27 mouse cellular contexts compared by ENCODE assay signal in genomic region chr6:12352165-12352719, GRCm38 (mm10).
A peak's percentile ranks its signal among the peaks of the same experiment; 100 is the strongest.
DNase-seq lines count a peak whose midpoint lies in the region; ATAC-seq and TF ChIP-seq lines count a peak whose summit lies in the region.
"Had no signal": no experiment of that assay in that cellular context is flagged by ENCODE, and none has a peak within 500 bp of the region (broad histone marks: within the 10 kb centered on the region; RNA-seq: fewer than 3 reads in every experiment).

No protein-coding gene starts in this region.

- H3K9ac ChIP-seq in forebrain, embryonic 13.5 days = no peak overlapping the region
- no peak overlapping the region for H3K9ac ChIP-seq in forebrain, embryonic 11.5 days (ENCODE audit: low read length)
- H3K9ac ChIP-seq in midbrain, postnatal 0 days (replicated peaks; ENCODE audit: low read length, poor library complexity, severe bottlenecking) = no peak overlapping the region
- no peak overlapping the region for H3K9ac ChIP-seq in midbrain, embryonic 11.5 days (ENCODE audit: low read length)
- no peak overlapping the region for H3K9ac ChIP-seq in forebrain, postnatal 0 days
- H3K9ac ChIP-seq: embryonic facial prominence, embryonic 13.5 days; heart, embryonic 13.5 days; hindbrain, embryonic 12.5 days; hindbrain, embryonic 15.5 days had no signal

- H3K36me3 ChIP-seq in forebrain, embryonic 13.5 days (ENCODE audit: poor library complexity, severe bottlenecking) = no peaks in the 10 kb centered on the region
- no peaks in the 10 kb centered on the region for H3K36me3 ChIP-seq in forebrain, embryonic 11.5 days (ENCODE audit: control insufficient read depth, insufficient read depth, low read length)
- no peaks in the 10 kb centered on the region for H3K36me3 ChIP-seq in midbrain, postnatal 0 days (ENCODE audit: insufficient read depth, low read length)
- H3K36me3 ChIP-seq in midbrain, embryonic 11.5 days (ENCODE audit: control insufficient read depth, insufficient read depth, low read length) = no peaks in the 10 kb centered on the region
- no peaks in the 10 kb centered on the region for H3K36me3 ChIP-seq in forebrain, postnatal 0 days (ENCODE audit: insufficient read depth)
- H3K36me3 ChIP-seq: embryonic facial prominence, embryonic 10.5 days; embryonic facial prominence, embryonic 13.5 days; heart, embryonic 10.5 days; heart, embryonic 13.5 days; hindbrain, embryonic 12.5 days; hindbrain, embryonic 15.5 days had no signal

- 54% methylated on average over 9 of the region's 9 CpGs for WGBS in forebrain, embryonic 13.5 days
- WGBS in forebrain, embryonic 11.5 days = 74% methylated on average over 9 of the region's 9 CpGs
- whole genome bisulfite sequencing in midbrain, postnatal 0 days = 59% methylated on average over 9 of the region's 9 CpGs
- 75% methylated on average over 9 of the region's 9 CpGs for WGBS in midbrain, embryonic 11.5 days
- 42% methylated on average over 9 of the region's 9 CpGs for WGBS in forebrain, postnatal 0 days

- no peak overlapping the region for H3K4me3 ChIP-seq in forebrain, embryonic 13.5 days
- no peak overlapping the region for H3K4me3 ChIP-seq in forebrain, embryonic 11.5 days (ENCODE audit: low read depth, low read length)
- H3K4me3 ChIP-seq in midbrain, postnatal 0 days (ENCODE audit: low read depth, low read length) = no peak overlapping the region
- no peak overlapping the region for H3K4me3 ChIP-seq in midbrain, embryonic 11.5 days (ENCODE audit: low read depth, low read length)
- H3K4me3 ChIP-seq in forebrain, postnatal 0 days (ENCODE audit: low read depth, low read length) = no peak overlapping the region
- H3K4me3 ChIP-seq: embryonic facial prominence, embryonic 10.5 days; embryonic facial prominence, embryonic 13.5 days; erythroblast, embryonic 14.5 days; heart, adult 2 months; heart, embryonic 10.5 days; heart, embryonic 13.5 days; hindbrain, embryonic 12.5 days; hindbrain, embryonic 15.5 days had no signal

- no peak overlapping the region for H3K27ac ChIP-seq in forebrain, embryonic 13.5 days
- no peak overlapping the region for H3K27ac ChIP-seq in forebrain, embryonic 11.5 days (ENCODE audit: low read depth, low read length)
- no peak overlapping the region for H3K27ac ChIP-seq in midbrain, postnatal 0 days (ENCODE audit: low read depth, low read length)
- no peak overlapping the region for H3K27ac ChIP-seq in midbrain, embryonic 11.5 days (ENCODE audit: low read depth, low read length)
- no peak overlapping the region for H3K27ac ChIP-seq in forebrain, postnatal 0 days (ENCODE audit: low read depth, low read length)
- H3K27ac ChIP-seq: embryonic facial prominence, embryonic 10.5 days; embryonic facial prominence, embryonic 13.5 days; heart, adult 2 months; heart, embryonic 10.5 days; heart, embryonic 13.5 days; hindbrain, embryonic 12.5 days; hindbrain, embryonic 15.5 days had no signal

- TF ChIP-seq CTCF in midbrain, postnatal 0 days (IDR thresholded peaks at IDR 0.05) = no peak
- TF ChIP-seq CTCF in forebrain, postnatal 0 days (IDR thresholded peaks at IDR 0.05; ENCODE audit: low read depth) = no peak

- no peak for DNase-seq in forebrain, embryonic 11.5 days (ENCODE audit: low spot score)
- DNase-seq in frontal cortex, adult 2 months (ENCODE audit: extremely low spot score in 1 of 2, low spot score in 1 of 2) = no peak
- no peak for DNase-seq in midbrain, postnatal 0 days (ENCODE audit: low spot score)
- no peak for DNase-seq in midbrain, embryonic 11.5 days (ENCODE audit: low spot score, missing footprints)
- DNase-seq in forebrain, postnatal 0 days = peak; percentile 51
- no peak for DNase-seq in right cerebral cortex, postnatal 25 days
- DNase-seq: adrenal gland, adult 8-10 months; adrenal gland, postnatal 25 days; cerebellum, adult 11-12 months; cerebellum, adult 9-10 months; cerebellum, postnatal 25 days; embryo, embryonic 11 days; gastrocnemius, postnatal 10 days; gastrocnemius, postnatal 36 days; heart, adult 2 months; kidney, adult 2 months had no signal

- ATAC-seq in forebrain, embryonic 13.5 days = peak; percentile 54
- ATAC-seq in forebrain, embryonic 11.5 days (replicated peaks; ENCODE audit: low FRiP score) = no peak
- peak; percentile 16 for ATAC-seq in frontal cortex, adult (ENCODE audit: low TSS enrichment)
- peak; percentile 42; the same call in 1 of the 2 replicates for ATAC-seq in midbrain, postnatal 0 days (ENCODE audit: low FRiP score)
- no peak for ATAC-seq in midbrain, embryonic 11.5 days (ENCODE audit: low FRiP score)
- peak; percentile 72 for ATAC-seq in forebrain, postnatal 0 days
- ATAC-seq: activated CD4-positive, CD25-positive, alpha-beta regulatory T cell, adult 4 months; intestine, postnatal 0 days had no signal

- no peaks in the 10 kb centered on the region for H3K27me3 ChIP-seq in forebrain, embryonic 13.5 days
- no peaks in the 10 kb centered on the region for H3K27me3 ChIP-seq in forebrain, embryonic 11.5 days (ENCODE audit: control insufficient read depth, insufficient read depth, low read length)
- no peaks in the 10 kb centered on the region for H3K27me3 ChIP-seq in midbrain, postnatal 0 days (ENCODE audit: insufficient read depth, low read length)
- H3K27me3 ChIP-seq in midbrain, embryonic 11.5 days (ENCODE audit: control insufficient read depth, insufficient read depth, low read length) = no peaks in the 10 kb centered on the region
- H3K27me3 ChIP-seq in forebrain, postnatal 0 days (ENCODE audit: insufficient read depth, low read length) = no peaks in the 10 kb centered on the region
- H3K27me3 ChIP-seq: embryonic facial prominence, embryonic 13.5 days; heart, embryonic 13.5 days; hindbrain, embryonic 12.5 days; hindbrain, embryonic 15.5 days had no signal

- 0 out of 2 replicates have a peak, but pooled peaks cover 3% of the 10 kb centered on the region for H3K4me1 ChIP-seq in forebrain, embryonic 13.5 days
- no peaks in the 10 kb centered on the region for H3K4me1 ChIP-seq in forebrain, embryonic 11.5 days (replicated peaks; ENCODE audit: control insufficient read depth, insufficient read depth, low read length)
- no peaks in the 10 kb centered on the region for H3K4me1 ChIP-seq in midbrain, postnatal 0 days (ENCODE audit: insufficient read depth, low read length)
- H3K4me1 ChIP-seq in midbrain, embryonic 11.5 days (ENCODE audit: control insufficient read depth, insufficient read depth, low read length) = no peaks in the 10 kb centered on the region
- no peaks in the 10 kb centered on the region for H3K4me1 ChIP-seq in forebrain, postnatal 0 days (ENCODE audit: insufficient read depth)
- H3K4me1 ChIP-seq: embryonic facial prominence, embryonic 10.5 days; embryonic facial prominence, embryonic 13.5 days; heart, embryonic 10.5 days; heart, embryonic 13.5 days; hindbrain, embryonic 12.5 days had no signal

- H3K9me3 ChIP-seq in forebrain, embryonic 13.5 days (replicated peaks) = no peaks in the 10 kb centered on the region
- H3K9me3 ChIP-seq in forebrain, embryonic 11.5 days (ENCODE audit: control insufficient read depth, low read length) = no peaks in the 10 kb centered on the region
- H3K9me3 ChIP-seq in midbrain, postnatal 0 days (ENCODE audit: low read length) = 0 out of 2 replicates have a peak, but pooled peaks cover 4% of the 10 kb centered on the region
- H3K9me3 ChIP-seq in midbrain, embryonic 11.5 days (ENCODE audit: control insufficient read depth, low read length) = no peaks in the 10 kb centered on the region
- no peaks in the 10 kb centered on the region for H3K9me3 ChIP-seq in forebrain, postnatal 0 days (ENCODE audit: low read length)
- H3K9me3 ChIP-seq: embryonic facial prominence, embryonic 10.5 days; heart, embryonic 10.5 days; heart, embryonic 13.5 days; hindbrain, embryonic 12.5 days; hindbrain, embryonic 15.5 days had no signal

- H3K4me2 ChIP-seq in forebrain, embryonic 13.5 days = no peak overlapping the region
- no peak overlapping the region for H3K4me2 ChIP-seq in forebrain, embryonic 11.5 days (ENCODE audit: low read depth, low read length, severe bottlenecking)
- H3K4me2 ChIP-seq in midbrain, postnatal 0 days (ENCODE audit: low read depth, low read length, poor library complexity, severe bottlenecking) = no peak overlapping the region
- H3K4me2 ChIP-seq in midbrain, embryonic 11.5 days = no peak overlapping the region
- no peak overlapping the region for H3K4me2 ChIP-seq in forebrain, postnatal 0 days (ENCODE audit: low read depth)
- H3K4me2 ChIP-seq: embryonic facial prominence, embryonic 13.5 days; heart, embryonic 13.5 days; hindbrain, embryonic 12.5 days; hindbrain, embryonic 15.5 days had no signal

Comparison
In these comparisons a context has a peak if more than half of its experiments do, and no peak if none do; other contexts are left out.
1. ATAC-seq: peak in forebrain, embryonic 13.5 days (single experiment), frontal cortex, adult (single experiment), midbrain, postnatal 0 days (single experiment) and forebrain, postnatal 0 days (single experiment); none in forebrain, embryonic 11.5 days (single experiment) and midbrain, embryonic 11.5 days (single experiment).